Mouse (Mus musculus) C2C12 (cell line): ENCODE data around the gene Rassf1.

Source experiments
- CTCF ChIP-seq: IDR thresholded peaks from one replicate; pipeline ENCODE4 v1.5.1; 2011; ENCODE audit not compliant: control insufficient read depth, insufficient read depth, insufficient read length
- FOSL1 ChIP-seq: IDR thresholded peaks from one replicate; pipeline ENCODE4 v1.8.0; 2011; ENCODE audit warnings: mild to moderate bottlenecking, low read length; ENCODE audit not compliant: poor library complexity, insufficient read depth, severe bottlenecking
- MAX ChIP-seq: IDR thresholded peaks from one replicate; pipeline ENCODE4 v1.6.1; 2011; ENCODE audit warnings: mild to moderate bottlenecking, control low read depth
- MYOD1 ChIP-seq: IDR thresholded peaks from one replicate; pipeline ENCODE4 v1.6.1; 2011; ENCODE audit warnings: low read depth; ENCODE audit not compliant: control insufficient read depth, insufficient read length
- MYOG ChIP-seq: IDR thresholded peaks from one replicate; pipeline ENCODE4 v1.6.1; 2011; ENCODE audit not compliant: control insufficient read depth, insufficient read length; ENCODE audit errors: extremely low read depth
- USF1 ChIP-seq: IDR thresholded peaks from one replicate; pipeline ENCODE4 v1.6.1; 2011; ENCODE audit warnings: low read depth, mild to moderate bottlenecking, control low read depth, moderate library complexity

DNA sequence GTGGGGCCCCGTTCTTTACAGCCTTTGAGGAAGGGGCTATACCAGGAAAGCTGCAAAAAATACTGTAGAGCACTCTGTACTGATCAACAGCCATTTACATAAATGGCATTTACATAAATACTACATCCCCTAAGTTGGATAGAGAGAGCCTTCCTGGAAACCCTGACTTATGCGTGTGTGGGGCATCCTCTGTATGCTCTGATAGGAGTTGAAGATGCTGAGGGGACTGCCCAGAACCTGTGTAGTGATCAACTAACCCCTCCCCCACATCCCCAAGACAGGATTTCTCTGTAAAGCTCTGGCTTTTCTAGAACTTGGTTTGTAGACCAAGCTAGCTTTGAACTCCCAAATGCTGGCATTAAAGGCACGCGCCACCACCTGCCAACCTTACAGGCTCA is 58.1 kb downstream of the Rassf1 start:
- TF ChIP-seq CTCF (no peak), USF1 (no peak), MYOG (no peak), MYOD1 (no peak), MAX (no peak), FOSL1 (no peak)
